Mouse (Mus musculus) liver, embryonic 11.5 days (tissue): ENCODE measurements around the gene Pola2. TPM values are rescaled to one million over a fixed set of nuclear protein-coding genes. Genes with fewer than 3 reads are reported as not detected.

Source experiments
- ATAC-seq: fragments of 200-750 bp; cut with Nextera tagmentation; replicated peaks from 2 replicates; pipeline ENCODE4 v1.8.0; 2017; ENCODE audit warnings: moderate number of reproducible peaks, mild to moderate bottlenecking, moderate TSS enrichment, moderate library complexity; ENCODE audit not compliant: low FRiP score
- DNase-seq: peaks from one replicate; pipeline ENCODE4 v3.0.0-alpha.2; 2017; ENCODE audit warnings: low spot score
- H3K27ac ChIP-seq: fragments of 300-500 bp; sonication (generic); 2 replicates; pipeline ENCODE4 v1.5.1; 2014; ENCODE audit warnings: mild to moderate bottlenecking, low read depth, low read length, control low read depth
- H3K27me3 ChIP-seq: fragments of 300-500 bp; sonication (generic); replicated peaks from 2 replicates; pipeline ENCODE4 v1.6.1; 2014; ENCODE audit warnings: low read length, mixed read lengths; ENCODE audit not compliant: control insufficient read depth, insufficient read depth
- H3K36me3 ChIP-seq: fragments of 300-500 bp; sonication (generic); 2 replicates; pipeline ENCODE4 v1.6.1; 2014; ENCODE audit warnings: mild to moderate bottlenecking, low read length, moderate library complexity, mixed read lengths; ENCODE audit not compliant: control insufficient read depth, insufficient read depth
- H3K4me1 ChIP-seq: fragments of 300-500 bp; sonication (generic); replicated peaks from 2 replicates; pipeline ENCODE4 v1.6.1; 2014; ENCODE audit warnings: low read length, mixed read lengths; ENCODE audit not compliant: control insufficient read depth, insufficient read depth
- H3K4me2 ChIP-seq: fragments of 300-500 bp; sonication (generic); 2 replicates; pipeline ENCODE4 v1.6.1; 2014; ENCODE audit warnings: mild to moderate bottlenecking, control low read depth, moderate library complexity
- H3K4me3 ChIP-seq: fragments of 300-500 bp; sonication (generic); 2 replicates; pipeline ENCODE4 v1.5.1; 2014; ENCODE audit warnings: low read depth, low read length, control low read depth
- H3K9ac ChIP-seq: fragments of 300-500 bp; sonication (generic); 2 replicates; pipeline ENCODE4 v1.6.1; 2014; ENCODE audit warnings: low read depth, low read length, control low read depth
- H3K9me3 ChIP-seq: fragments of 300-500 bp; sonication (generic); 2 replicates; pipeline ENCODE4 v1.6.1; 2016; ENCODE audit warnings: low read length, inconsistent platforms, mixed read lengths; ENCODE audit not compliant: control insufficient read depth
- WGBS: fragments of 180-500 bp; shearing (Covaris S2); extraction: QIAGEN DNeasy Blood & Tissue Kit; methylation state at CpG from one replicate; pipeline ENCODE4 v1.1.7; 2014; 5-methylcytosine and 5-hydroxymethylcytosine counted together
- polyA plus RNA-seq: library from polyadenylated mRNA; unstranded; fragments of >200 nt; fragmentation: Nextera tagmentation; extraction: Ambion mirVana; gene quantifications from 2 replicates; pipeline ENCODE4 v1.2.1, GENCODE M21; 2014

The Pola2 gene
- polyA plus RNA-seq, 1 experiment from 2014 or later: 131 TPM

DNA sequence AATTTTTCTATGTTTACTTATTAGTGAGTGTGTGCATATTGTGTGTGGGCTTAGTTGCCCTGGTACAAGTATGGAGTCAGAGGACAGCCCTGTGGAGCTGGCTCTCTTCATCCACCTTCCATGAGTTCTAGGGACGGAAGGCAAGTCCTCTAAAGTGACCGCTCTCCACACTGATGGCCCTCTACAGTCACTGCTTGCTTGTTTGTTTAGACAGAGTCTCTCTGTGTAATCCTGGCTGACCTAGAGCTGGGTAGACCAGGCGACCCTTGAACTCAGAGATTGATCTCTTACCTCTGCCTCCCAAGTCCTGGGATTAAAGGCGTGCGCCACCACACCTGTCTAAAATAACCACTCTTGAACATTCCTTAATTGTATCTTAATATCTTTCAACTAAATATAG is 6.6 kb downstream of the Pola2 start:
- no peak for ATAC-seq
- 83% methylated on average over 5 of the region's 5 CpGs for WGBS
- H3K36me3 ChIP-seq: peaks cover 33% of the 10 kb centered on the region
- H3K4me3 ChIP-seq: no peak overlapping the region
- no peak overlapping the region for H3K9ac ChIP-seq
- DNase-seq: no peak
- no peaks in the 10 kb centered on the region for H3K27me3 ChIP-seq
- H3K4me2 ChIP-seq: no peak overlapping the region
- peaks cover 22% of the 10 kb centered on the region for H3K4me1 ChIP-seq
- H3K27ac ChIP-seq: peak overlapping the region; percentile 6; the same call in 1 of the 2 replicates
- H3K9me3 ChIP-seq: no peaks in the 10 kb centered on the region

DNA sequence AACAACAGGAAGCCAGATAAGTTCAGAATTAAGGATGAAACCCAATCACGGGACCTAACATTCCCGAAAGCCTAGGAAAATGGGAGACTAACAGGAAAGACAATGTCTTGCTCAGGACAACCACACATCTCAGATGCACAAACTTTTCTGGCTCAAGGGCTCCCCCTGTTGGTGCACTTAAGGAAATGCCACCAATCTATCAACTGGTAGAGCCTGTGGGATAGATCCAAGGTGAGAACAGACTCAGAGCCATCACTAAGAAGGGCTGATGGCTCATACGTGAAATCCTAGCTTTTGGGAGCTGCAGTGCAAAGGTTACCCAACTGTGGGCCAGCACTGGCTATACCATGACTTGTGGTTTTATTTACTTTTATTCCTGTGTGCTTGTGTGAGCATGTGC is 7.3 kb downstream of the Pola2 start:
- Histone ChIP-seq H3K9me3 (no peaks in the 10 kb centered on the region), H3K4me2 (no peak overlapping the region), H3K27ac (peak overlapping the region; percentile 6; the same call in 1 of the 2 replicates), H3K9ac (no peak overlapping the region), H3K36me3 (peaks cover 40% of the 10 kb centered on the region), H3K27me3 (no peaks in the 10 kb centered on the region), H3K4me1 (peaks cover 19% of the 10 kb centered on the region), H3K4me3 (no peak overlapping the region)
- DNase-seq: peak; percentile 73
- 24% methylated on average over 3 of the region's 3 CpGs for WGBS
- peak; percentile 60 for ATAC-seq

DNA sequence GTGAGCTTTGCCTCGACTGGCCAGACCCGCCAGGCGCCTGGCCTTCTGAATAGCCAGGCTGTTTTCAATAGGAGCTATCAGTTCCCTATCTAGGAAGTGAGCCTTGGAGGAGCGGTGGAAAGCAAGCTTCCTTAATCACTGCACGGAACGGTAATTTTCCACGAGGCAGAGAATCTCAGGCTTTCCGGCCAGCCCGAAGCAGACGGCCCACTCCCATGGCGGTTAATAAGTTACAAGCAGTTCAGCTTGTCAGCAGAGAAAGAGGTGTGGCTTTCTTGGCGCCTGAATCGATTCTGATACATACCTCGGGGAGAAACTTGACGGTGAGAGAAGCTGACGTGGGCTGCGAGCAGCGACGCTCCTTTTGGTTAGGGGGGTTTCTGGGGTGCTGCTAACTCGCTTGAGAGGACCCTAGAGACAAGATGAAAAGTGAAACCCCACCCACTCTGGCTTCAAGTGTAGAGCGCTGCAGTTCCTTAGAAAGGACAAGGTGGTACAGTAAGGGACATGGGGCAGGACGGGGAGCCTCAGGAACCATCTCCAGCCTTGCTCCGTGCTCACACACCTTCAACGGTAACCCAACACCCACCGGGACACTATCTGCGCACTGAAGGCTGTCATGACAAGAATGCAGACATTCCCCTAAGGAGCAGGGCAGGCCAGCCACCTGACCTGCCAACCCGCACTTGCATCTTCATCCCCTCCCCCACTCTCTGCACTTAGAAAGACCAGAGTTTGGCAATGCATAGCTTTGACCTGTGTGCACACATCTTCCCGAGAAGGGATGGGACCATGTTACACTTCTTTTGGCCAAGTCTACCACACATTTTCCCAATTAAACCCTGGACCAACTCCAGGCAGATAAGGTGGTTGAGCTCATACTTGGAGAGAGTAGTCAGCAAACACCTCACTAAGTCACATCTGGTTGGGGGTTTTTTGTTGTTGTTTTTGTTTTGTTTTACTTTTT is 8.0 kb downstream of the Pola2 start:
- H3K9me3 ChIP-seq: no peaks in the 10 kb centered on the region
- no peak overlapping the region for H3K9ac ChIP-seq
- peaks cover 17% of the 10 kb centered on the region for H3K4me1 ChIP-seq
- peaks cover 45% of the 10 kb centered on the region for H3K36me3 ChIP-seq
- WGBS: 70% methylated on average over 28 of the region's 28 CpGs
- peak overlapping the region; percentile 3; the same call in 1 of the 2 replicates for H3K4me2 ChIP-seq
- no peaks in the 10 kb centered on the region for H3K27me3 ChIP-seq
- no peak overlapping the region for H3K4me3 ChIP-seq
- peak; percentile 7; the same call in 1 of the 2 replicates for ATAC-seq
- no peak for DNase-seq
- no peak overlapping the region for H3K27ac ChIP-seq

DNA sequence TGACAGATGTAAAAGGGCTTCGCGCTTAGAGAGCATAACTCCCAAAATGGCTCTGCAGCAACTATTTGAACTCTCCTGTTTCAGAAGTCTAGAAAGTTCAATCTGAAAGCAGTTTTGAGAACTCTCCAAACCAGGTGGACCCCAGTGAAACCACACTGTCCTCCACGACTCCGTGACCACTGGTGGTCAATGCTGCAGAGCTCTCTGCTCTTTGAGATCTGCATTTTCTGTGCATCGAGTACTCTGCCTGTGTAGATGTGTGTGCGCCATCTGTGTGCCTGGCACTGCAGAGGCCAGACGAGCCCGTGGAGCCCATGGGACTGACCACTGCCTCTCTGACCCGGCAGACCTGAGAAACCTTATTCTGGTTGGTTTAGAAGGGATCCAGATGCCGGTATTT is 9.1 kb downstream of the Pola2 start:
- Histone ChIP-seq H3K4me1 (peaks cover 17% of the 10 kb centered on the region), H3K4me2 (no peak overlapping the region), H3K36me3 (peaks cover 48% of the 10 kb centered on the region), H3K9me3 (no peaks in the 10 kb centered on the region), H3K27ac (no peak overlapping the region), H3K27me3 (no peaks in the 10 kb centered on the region), H3K9ac (no peak overlapping the region), H3K4me3 (no peak overlapping the region)
- 90% methylated on average over 10 of the region's 10 CpGs for WGBS
- ATAC-seq: no peak
- no peak for DNase-seq

DNA sequence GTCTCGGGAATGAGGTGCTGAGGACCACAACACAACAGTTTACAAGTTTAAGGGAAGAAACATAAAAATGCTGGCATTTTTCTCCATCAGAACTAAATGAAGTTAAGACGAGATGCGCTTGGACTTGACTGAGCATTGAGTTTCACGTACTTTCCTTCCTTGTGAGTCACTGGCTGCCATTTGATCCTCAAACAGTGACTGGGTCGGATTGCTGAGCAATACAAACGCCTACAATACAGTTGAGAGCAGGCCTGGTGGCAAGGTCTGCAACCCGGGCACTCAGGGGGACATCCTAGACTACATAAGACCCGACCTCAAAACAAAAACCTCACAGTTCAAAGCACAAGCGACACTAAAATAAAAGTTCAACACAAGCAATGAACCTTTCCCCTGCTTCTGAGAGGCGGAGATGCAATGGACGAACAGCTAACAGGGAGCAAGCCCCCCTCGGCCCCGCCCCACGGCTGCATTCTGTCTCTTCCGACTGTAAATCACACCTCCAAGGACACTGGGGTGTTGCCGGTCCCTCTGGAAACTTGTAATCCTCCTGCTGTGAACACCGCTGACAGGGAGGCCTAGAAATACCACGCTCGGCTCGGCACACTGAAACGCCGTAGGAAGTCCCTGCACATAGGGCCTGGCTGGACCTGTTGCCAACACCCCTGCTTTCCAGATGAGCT is 9.8 kb downstream of the Pola2 start:
- Histone ChIP-seq H3K4me2 (no peak overlapping the region), H3K9ac (no peak overlapping the region), H3K27ac (no peak overlapping the region), H3K4me1 (peaks cover 17% of the 10 kb centered on the region), H3K4me3 (no peak overlapping the region), H3K36me3 (peaks cover 55% of the 10 kb centered on the region), H3K27me3 (no peaks in the 10 kb centered on the region), H3K9me3 (no peaks in the 10 kb centered on the region)
- 88% methylated on average over 22 of the region's 22 CpGs for WGBS
- DNase-seq (no peak), ATAC-seq (no peak)

DNA sequence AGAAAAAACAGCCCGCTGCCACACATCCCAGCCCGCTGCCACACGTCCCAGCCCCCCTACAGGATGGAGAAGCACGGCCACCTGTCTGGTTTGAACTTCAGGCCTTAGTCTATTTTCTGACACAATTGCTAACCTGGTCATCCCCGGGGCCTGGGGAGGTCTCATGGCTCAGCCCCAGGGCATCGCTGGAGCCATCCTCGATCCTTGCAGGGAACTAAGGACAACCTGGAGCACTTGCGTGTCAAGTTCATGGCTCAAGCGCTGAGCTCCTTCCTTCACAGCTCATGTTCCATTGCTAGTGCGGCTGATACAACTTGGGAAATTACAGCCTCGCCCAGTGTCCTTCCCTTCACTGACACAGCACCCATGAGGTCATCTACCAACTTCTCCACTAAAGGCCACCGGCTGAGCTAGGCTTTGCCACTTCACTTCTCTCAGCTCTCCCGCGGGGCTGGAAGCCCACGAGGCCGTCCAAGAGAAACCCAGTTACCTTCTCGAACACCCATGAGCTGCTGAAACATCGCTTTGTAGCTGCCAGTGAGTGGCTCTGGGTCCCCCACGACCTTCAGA is 10.7 kb downstream of the Pola2 start:
- H3K4me1 ChIP-seq: peaks cover 17% of the 10 kb centered on the region
- H3K36me3 ChIP-seq: peaks cover 59% of the 10 kb centered on the region
- H3K9ac ChIP-seq: no peak overlapping the region
- no peak overlapping the region for H3K4me3 ChIP-seq
- H3K27me3 ChIP-seq: no peaks in the 10 kb centered on the region
- DNase-seq: no peak
- no peak overlapping the region for H3K4me2 ChIP-seq
- ATAC-seq: no peak
- H3K9me3 ChIP-seq: no peaks in the 10 kb centered on the region
- 92% methylated on average over 19 of the region's 19 CpGs for WGBS
- H3K27ac ChIP-seq: no peak overlapping the region

DNA sequence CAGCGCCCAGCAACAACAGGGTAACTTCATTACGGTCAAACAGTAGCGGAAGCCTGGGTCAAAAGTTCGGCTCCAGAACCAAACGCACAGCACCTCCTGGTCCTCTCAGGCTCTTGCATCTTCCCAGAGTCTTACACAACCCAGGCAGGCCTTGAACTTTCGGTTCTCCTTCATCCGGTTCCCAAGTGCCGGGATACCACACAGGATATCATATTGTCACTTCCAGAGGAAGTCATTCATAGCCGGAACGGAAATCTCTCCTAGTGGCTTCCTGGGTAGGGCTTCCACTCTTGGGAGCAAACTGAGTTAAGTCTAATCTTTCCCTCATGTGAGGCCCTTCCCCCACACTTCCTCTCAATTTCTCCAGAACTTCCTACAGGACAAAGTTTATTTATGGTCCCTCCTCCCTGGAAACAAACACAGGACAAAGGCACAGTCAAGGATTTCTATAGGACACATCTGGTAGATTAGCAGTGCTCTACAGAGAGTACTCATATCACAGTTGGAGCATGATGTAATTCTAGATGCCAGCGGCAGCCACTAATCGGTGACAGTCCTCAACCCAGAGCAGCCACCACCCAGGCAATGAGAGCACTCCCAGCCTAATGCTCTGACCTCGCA is 11.8 kb downstream of the Pola2 start:
- Histone ChIP-seq H3K27me3 (no peaks in the 10 kb centered on the region), H3K36me3 (peaks cover 64% of the 10 kb centered on the region), H3K9me3 (no peaks in the 10 kb centered on the region), H3K27ac (peak overlapping the region; percentile 53), H3K9ac (no peak overlapping the region), H3K4me2 (peak overlapping the region; percentile 19; the same call in 1 of the 2 replicates), H3K4me3 (no peak overlapping the region), H3K4me1 (peaks cover 17% of the 10 kb centered on the region)
- 0 out of 2 replicates have a peak, but pooled peaks have one; percentile 17 for ATAC-seq
- WGBS: 75% methylated on average over 13 of the region's 13 CpGs
- no peak for DNase-seq

DNA sequence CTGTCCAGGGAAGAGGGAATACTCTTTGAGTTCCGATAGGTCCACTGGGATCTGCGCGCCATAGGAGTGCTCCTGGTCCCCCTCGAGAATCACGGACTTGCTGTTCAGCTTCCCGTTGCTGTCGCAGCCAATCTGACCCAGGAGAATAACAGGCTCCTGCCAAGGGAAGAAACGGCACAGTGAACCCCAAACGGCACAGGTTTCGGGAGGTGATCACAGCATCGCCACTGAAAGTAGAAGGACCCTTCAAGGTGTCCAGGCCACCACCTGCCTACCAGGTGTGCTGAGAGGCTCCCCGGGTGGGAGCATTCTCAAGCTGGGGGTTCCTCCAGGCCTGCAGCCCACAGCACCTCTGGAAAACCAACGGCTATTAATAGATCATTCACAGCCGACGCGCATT is 12.4 kb downstream of the Pola2 start:
- no peak overlapping the region for H3K4me3 ChIP-seq
- peaks cover 14% of the 10 kb centered on the region for H3K4me1 ChIP-seq
- H3K4me2 ChIP-seq: peak overlapping the region; percentile 19; the same call in 1 of the 2 replicates
- H3K27ac ChIP-seq: peak overlapping the region; percentile 53; the same call in 1 of the 2 replicates
- DNase-seq (no peak), ATAC-seq (no peak)
- H3K36me3 ChIP-seq: peaks cover 64% of the 10 kb centered on the region
- no peaks in the 10 kb centered on the region for H3K27me3 ChIP-seq
- H3K9ac ChIP-seq: no peak overlapping the region
- 90% methylated on average over 16 of the region's 16 CpGs for WGBS
- no peaks in the 10 kb centered on the region for H3K9me3 ChIP-seq
